Mouse (Mus musculus) bone marrow, adult 2 months (tissue): ENCODE data around the gene Cdcp2.

Experiments
- CTCF ChIP-seq: fragments of 200-500 bp; IDR thresholded peaks from 2 replicates; pipeline ENCODE4 v1.5.1; 2011; ENCODE audit warnings: low read length, control low read depth; ENCODE audit not compliant: control insufficient read depth, insufficient read depth
- POLR2A ChIP-seq: fragments of 200-500 bp; IDR thresholded peaks from 2 replicates; pipeline ENCODE4 v1.6.1; 2011; ENCODE audit warnings: low read depth, mild to moderate bottlenecking, control low read depth, low read length, borderline replicate concordance; ENCODE audit not compliant: control insufficient read depth

GRCm38 (mm10) chr4:107127901-107128669 is 31.4 kb downstream of the Cdcp2 start:
- no peak for TF ChIP-seq CTCF
- no peak for TF ChIP-seq POLR2A
